Mouse (Mus musculus): Measurements from ENCODE around the gene Gm5039. TPM values are rescaled to one million over a fixed set of nuclear protein-coding genes. Genes with fewer than 3 reads are reported as not detected.
A peak's percentile ranks its signal among the peaks of the same experiment; 100 is the strongest.
"Not testable (repeated sequence)": the region's sequence is repeated elsewhere in the genome, so short reads cannot be mapped to it uniquely, and the experiment has no call there.

The Gm5039 gene
- polyA plus RNA-seq, 1 experiment: not detected

- DNase-seq: peak; percentile 88
- Histone ChIP-seq H3K36me3 (ENCODE audit: control insufficient read depth, insufficient read depth, low read length) (no peaks in the 10 kb centered on the region), H3K4me1 (replicated peaks; ENCODE audit: control insufficient read depth, insufficient read depth, low read length) (0 out of 2 replicates have a peak, but pooled peaks cover 3% of the 10 kb centered on the region), H3K27ac (ENCODE audit: control insufficient read depth, insufficient read depth, low read length) (no peak within 1 kb of the TSS), H3K4me3 (ENCODE audit: control insufficient read depth, insufficient read depth, low read length) (peak within 1 kb of the TSS; percentile 97), H3K27me3 (ENCODE audit: control insufficient read depth, insufficient read depth, low read length) (no peaks in the 10 kb centered on the region)
- TF ChIP-seq CTCF (IDR thresholded peaks at IDR 0.05; ENCODE audit: borderline replicate concordance, control insufficient read depth, extremely low read depth, insufficient read depth, low read length, poor library complexity) (no peak), POLR2A (IDR thresholded peaks at IDR 0.05; ENCODE audit: control insufficient read depth, extremely low read depth, insufficient read depth, low read length, poor library complexity) (no peak)
- WGBS: under 1% methylated on average over 38 of the region's 38 CpGs
Observed at GRCm38 (mm10) chr12:88360441-88361119, 36.8 kb upstream of the Gm5039 start, which contains the start of gene Adck1. Adck1 (plus strand) TSS chr12:88360554.

GRCm38 (mm10) chr12:88354182-88354702 lies 30.4 kb upstream of the Gm5039 start:
- no peak for DNase-seq
- Histone ChIP-seq H3K27ac (ENCODE audit: control insufficient read depth, insufficient read depth, low read length) (no peak overlapping the region), H3K4me1 (replicated peaks; ENCODE audit: control insufficient read depth, insufficient read depth, low read length) (no peaks in the 10 kb centered on the region), H3K36me3 (ENCODE audit: control insufficient read depth, insufficient read depth, low read length) (no peaks in the 10 kb centered on the region), H3K4me3 (ENCODE audit: control insufficient read depth, insufficient read depth, low read length) (no peak overlapping the region), H3K27me3 (ENCODE audit: control insufficient read depth, insufficient read depth, low read length) (no peaks in the 10 kb centered on the region; the same call in 1 of the 2 replicates)
- 39% methylated on average over 41 of the region's 41 CpGs for WGBS
- TF ChIP-seq CTCF (IDR thresholded peaks at IDR 0.05; ENCODE audit: borderline replicate concordance, control insufficient read depth, extremely low read depth, insufficient read depth, low read length, poor library complexity) (no peak), POLR2A (IDR thresholded peaks at IDR 0.05; ENCODE audit: control insufficient read depth, extremely low read depth, insufficient read depth, low read length, poor library complexity) (no peak)

GRCm38 (mm10) chr12:88341286-88341685 lies 17.5 kb upstream of the Gm5039 start:
- H3K4me3 ChIP-seq (ENCODE audit: control insufficient read depth, insufficient read depth, low read length); H3K27ac ChIP-seq (ENCODE audit: control insufficient read depth, insufficient read depth, low read length); H3K27me3 ChIP-seq (ENCODE audit: control insufficient read depth, insufficient read depth, low read length); H3K36me3 ChIP-seq (ENCODE audit: control insufficient read depth, insufficient read depth, low read length); H3K4me1 ChIP-seq (replicated peaks; ENCODE audit: control insufficient read depth, insufficient read depth, low read length); DNase-seq: not testable (repeated sequence)
- 67% methylated on average over 2 of the region's 2 CpGs for WGBS

GRCm38 (mm10) chr12:88336662-88337413 lies 13.0 kb upstream of the Gm5039 start:
- not testable (repeated sequence) for H3K36me3 ChIP-seq (ENCODE audit: control insufficient read depth, insufficient read depth, low read length); H3K4me3 ChIP-seq (ENCODE audit: control insufficient read depth, insufficient read depth, low read length); H3K27me3 ChIP-seq (ENCODE audit: control insufficient read depth, insufficient read depth, low read length); H3K27ac ChIP-seq (ENCODE audit: control insufficient read depth, insufficient read depth, low read length); H3K4me1 ChIP-seq (replicated peaks; ENCODE audit: control insufficient read depth, insufficient read depth, low read length); DNase-seq
- 34% methylated on average over 4 of the region's 4 CpGs for WGBS

GRCm38 (mm10) chr12:88314556-88314955 lies 9.3 kb downstream of the Gm5039 start:
- no peaks in the 10 kb centered on the region for H3K4me1 ChIP-seq (replicated peaks; ENCODE audit: control insufficient read depth, insufficient read depth, low read length)
- TF ChIP-seq POLR2A (IDR thresholded peaks at IDR 0.05; ENCODE audit: control insufficient read depth, extremely low read depth, insufficient read depth, low read length, poor library complexity) (no peak), CTCF (IDR thresholded peaks at IDR 0.05; ENCODE audit: borderline replicate concordance, control insufficient read depth, extremely low read depth, insufficient read depth, low read length, poor library complexity) (no peak)
- 79% methylated on average over 3 of the region's 3 CpGs for WGBS
- H3K27ac ChIP-seq (ENCODE audit: control insufficient read depth, insufficient read depth, low read length): no peak overlapping the region
- no peaks in the 10 kb centered on the region for H3K36me3 ChIP-seq (ENCODE audit: control insufficient read depth, insufficient read depth, low read length)
- H3K27me3 ChIP-seq (ENCODE audit: control insufficient read depth, insufficient read depth, low read length): no peaks in the 10 kb centered on the region
- no peak overlapping the region for H3K4me3 ChIP-seq (ENCODE audit: control insufficient read depth, insufficient read depth, low read length)
- DNase-seq: no peak

- 74% methylated on average over 2 of the region's 2 CpGs for WGBS
- not testable (repeated sequence) for H3K27me3 ChIP-seq (ENCODE audit: control insufficient read depth, insufficient read depth, low read length); H3K27ac ChIP-seq (ENCODE audit: control insufficient read depth, insufficient read depth, low read length); DNase-seq; H3K4me1 ChIP-seq (replicated peaks; ENCODE audit: control insufficient read depth, insufficient read depth, low read length); H3K4me3 ChIP-seq (ENCODE audit: control insufficient read depth, insufficient read depth, low read length); H3K36me3 ChIP-seq (ENCODE audit: control insufficient read depth, insufficient read depth, low read length)
Observed at GRCm38 (mm10) chr12:88297171-88297570, 26.7 kb downstream of the Gm5039 start.

- 75% methylated on average over 4 of the region's 4 CpGs for WGBS
- not testable (repeated sequence) for H3K4me1 ChIP-seq (replicated peaks; ENCODE audit: control insufficient read depth, insufficient read depth, low read length); H3K36me3 ChIP-seq (ENCODE audit: control insufficient read depth, insufficient read depth, low read length); H3K27me3 ChIP-seq (ENCODE audit: control insufficient read depth, insufficient read depth, low read length); DNase-seq; H3K4me3 ChIP-seq (ENCODE audit: control insufficient read depth, insufficient read depth, low read length); H3K27ac ChIP-seq (ENCODE audit: control insufficient read depth, insufficient read depth, low read length)
Observed at GRCm38 (mm10) chr12:88293082-88293481, 30.7 kb downstream of the Gm5039 start.

GRCm38 (mm10) chr12:88285224-88285623 lies 38.6 kb downstream of the Gm5039 start:
- not testable (repeated sequence) for DNase-seq; H3K27me3 ChIP-seq (ENCODE audit: control insufficient read depth, insufficient read depth, low read length); H3K4me1 ChIP-seq (replicated peaks; ENCODE audit: control insufficient read depth, insufficient read depth, low read length); H3K27ac ChIP-seq (ENCODE audit: control insufficient read depth, insufficient read depth, low read length); H3K36me3 ChIP-seq (ENCODE audit: control insufficient read depth, insufficient read depth, low read length); H3K4me3 ChIP-seq (ENCODE audit: control insufficient read depth, insufficient read depth, low read length)
- WGBS: 89% methylated on average over 5 of the region's 5 CpGs

GRCm38 (mm10) chr12:88274400-88274799 lies 49.4 kb downstream of the Gm5039 start, which contains the start of gene Gm5662:
Gm5662 (minus strand) TSS chr12:88274500.
- H3K4me3 ChIP-seq (ENCODE audit: control insufficient read depth, insufficient read depth, low read length); H3K4me1 ChIP-seq (replicated peaks; ENCODE audit: control insufficient read depth, insufficient read depth, low read length); DNase-seq; H3K36me3 ChIP-seq (ENCODE audit: control insufficient read depth, insufficient read depth, low read length); H3K27me3 ChIP-seq (ENCODE audit: control insufficient read depth, insufficient read depth, low read length); H3K27ac ChIP-seq (ENCODE audit: control insufficient read depth, insufficient read depth, low read length): not testable (repeated sequence)
- WGBS: 89% methylated on average over 5 of the region's 5 CpGs
